Mouse (Mus musculus): ENCODE measurements at regions not wholly inside any gene's neighbourhood (a gene's known extent, or its start where the extent isn't known, plus 50 kb on each side); places are given as distances from the start of the nearest gene placed in this dataset.

DNA sequence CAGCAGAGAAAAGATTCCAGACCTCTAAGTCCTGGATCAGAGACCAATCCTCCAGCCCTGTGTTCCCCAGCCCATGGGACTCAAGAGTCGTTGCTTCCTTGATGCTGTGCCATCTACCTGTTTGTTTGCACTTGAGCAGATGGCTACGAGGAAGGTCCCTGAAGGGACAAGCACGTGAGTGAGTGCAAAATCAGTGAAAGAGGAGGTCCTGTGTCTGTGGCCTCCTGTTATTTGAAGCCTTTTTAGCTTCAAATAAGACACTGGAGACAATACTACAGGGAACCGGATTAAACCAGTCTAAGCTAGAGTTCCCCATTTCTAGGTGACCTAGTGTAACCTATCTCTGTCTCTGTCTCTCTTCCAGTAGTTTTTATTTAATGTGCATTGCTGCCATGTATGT, 58.2 kb upstream of the Trp53i11 start:
- Histone ChIP-seq H3K36me3 (ENCODE audit: control insufficient read depth in 1 of 2, insufficient read depth in 2 of 2, low read length in 2 of 2) (no peaks in the 10 kb centered on the region), H3K4me3 (ENCODE audit: control insufficient read depth in 1 of 2, insufficient read depth in 1 of 2, low read depth in 2 of 2, low read length in 2 of 2) (no peak overlapping the region), H3K79me2 (ENCODE audit: control insufficient read depth, insufficient read depth, low read length, poor library complexity) (no peaks in the 10 kb centered on the region), H3K27ac (ENCODE audit: control insufficient read depth, low read depth, low read length) (no peak overlapping the region), H3K27me3 (ENCODE audit: control insufficient read depth in 1 of 2, insufficient read depth in 2 of 2, low read length in 2 of 2) (peaks cover 0 to 6% of the 10 kb centered on the region in 2 experiments), H3K9me3 (replicated peaks; ENCODE audit: insufficient read depth, low read length) (no peaks in the 10 kb centered on the region), H3K4me1 (ENCODE audit: control insufficient read depth in 1 of 2, insufficient read depth in 2 of 2, low read length in 2 of 2) (no peaks in the 10 kb centered on the region), H3K9ac (ENCODE audit: control insufficient read depth, low read depth, low read length, poor library complexity, severe bottlenecking) (no peak overlapping the region)
- DNase-seq (ENCODE audit: low read depth, low spot score) = peak; percentile 11
- no peak for TF ChIP-seq ETS1 (IDR thresholded peaks at IDR 0.05; ENCODE audit: low read depth, low read length)
- no peak for TF ChIP-seq NELFE (IDR thresholded peaks at IDR 0.05; ENCODE audit: low read depth, low read length)
- TF ChIP-seq BHLHE40 (IDR thresholded peaks at IDR 0.05; ENCODE audit: borderline replicate concordance, low read depth, low read length) = no peak
- no peak for TF ChIP-seq TBP (IDR thresholded peaks at IDR 0.05; ENCODE audit: low read depth, low read length)
- no peak for TF ChIP-seq MXI1 (IDR thresholded peaks at IDR 0.05; ENCODE audit: low read depth, low read length)
- no peak for TF ChIP-seq MYB (IDR thresholded peaks at IDR 0.05; ENCODE audit: low read depth, low read length)
- TF ChIP-seq CHD2 (IDR thresholded peaks at IDR 0.05; ENCODE audit: low read length) = no peak

DNA sequence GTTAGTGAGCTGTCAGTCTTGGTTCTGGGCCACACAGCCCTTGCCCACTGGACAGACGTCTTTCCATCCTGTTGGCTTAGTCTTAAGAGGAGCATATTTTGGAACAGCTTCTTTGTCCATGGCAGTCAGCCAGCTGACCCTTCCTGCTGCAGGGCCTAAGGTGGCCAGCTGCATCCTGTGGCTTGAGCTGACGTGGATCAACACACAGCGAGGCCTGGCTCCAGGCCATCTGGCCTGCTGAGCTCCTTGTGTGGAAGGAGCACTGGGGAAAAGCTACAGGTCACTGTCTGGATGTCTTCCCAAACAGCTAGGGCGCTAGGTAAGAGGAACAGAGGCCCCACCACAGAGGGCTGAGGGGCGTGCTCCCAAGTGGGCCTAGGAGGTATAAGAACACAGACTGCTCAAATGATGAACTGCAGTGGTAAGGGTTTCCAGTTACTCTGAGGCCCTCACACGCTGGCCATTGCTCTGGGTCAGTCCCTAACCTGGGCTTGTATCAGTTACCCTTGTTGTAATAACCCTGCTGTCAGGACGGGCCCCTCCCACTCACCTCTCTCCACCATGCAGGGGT, 60.7 kb upstream of the Trp53i11 start:
- peaks cover 2% of the 10 kb centered on the region in 2 experiments for H3K27me3 ChIP-seq (ENCODE audit: control insufficient read depth in 1 of 2, insufficient read depth in 2 of 2, low read length in 2 of 2)

DNA sequence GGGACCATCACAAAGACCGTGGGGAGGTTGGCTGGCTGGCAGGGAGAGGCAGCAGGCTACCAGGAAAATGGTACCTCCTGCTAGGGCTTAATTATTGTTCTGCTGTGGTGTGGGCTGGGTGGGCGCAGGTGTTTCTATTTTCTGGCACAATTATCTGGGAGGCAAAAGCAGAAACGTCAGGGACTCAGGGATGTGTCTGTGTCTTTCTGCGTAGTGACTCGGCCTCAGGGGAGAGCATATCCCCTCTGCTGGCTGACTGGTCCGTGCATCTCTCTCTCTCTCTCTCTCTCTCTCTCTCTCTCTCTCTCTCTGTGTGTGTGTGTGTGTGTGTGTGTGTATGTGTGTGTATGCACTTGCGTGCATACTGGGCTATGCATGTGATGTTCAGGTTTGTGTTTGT, 61.2 kb upstream of the Trp53i11 start:
- no peak overlapping the region for H3K27ac ChIP-seq (ENCODE audit: control insufficient read depth, low read depth, low read length)
- H3K4me1 ChIP-seq (ENCODE audit: control insufficient read depth in 1 of 2, insufficient read depth in 2 of 2, low read length in 2 of 2) = no peaks in the 10 kb centered on the region
- no peak overlapping the region for H3K4me3 ChIP-seq (ENCODE audit: control insufficient read depth in 1 of 2, insufficient read depth in 1 of 2, low read depth in 2 of 2, low read length in 2 of 2)
- H3K9me3 ChIP-seq (replicated peaks; ENCODE audit: insufficient read depth, low read length) = no peaks in the 10 kb centered on the region
- DNase-seq (ENCODE audit: low read depth, low spot score) = no peak
- H3K9ac ChIP-seq (ENCODE audit: control insufficient read depth, low read depth, low read length, poor library complexity, severe bottlenecking) = no peak overlapping the region
- H3K36me3 ChIP-seq (ENCODE audit: control insufficient read depth in 1 of 2, insufficient read depth in 2 of 2, low read length in 2 of 2) = no peaks in the 10 kb centered on the region
- TF ChIP-seq NRF1 (IDR thresholded peaks at IDR 0.05; ENCODE audit: insufficient read depth, low read depth, low read length, poor library complexity, severe bottlenecking) (no peak), CTCF (IDR thresholded peaks at IDR 0.05 in 2 of 3, conservative IDR thresholded peaks at IDR 0.05 in 1 of 3; ENCODE audit: control insufficient read depth in 1 of 3, insufficient read depth in 1 of 3, low read depth in 2 of 3, low read length in 3 of 3, poor library complexity in 1 of 3, severe bottlenecking in 1 of 3) (no peak), JUND (IDR thresholded peaks at IDR 0.05; ENCODE audit: low read depth, low read length) (no peak), MAX (IDR thresholded peaks at IDR 0.05; ENCODE audit: low read length) (no peak), BHLHE40 (IDR thresholded peaks at IDR 0.05; ENCODE audit: borderline replicate concordance, low read depth, low read length) (no peak), HCFC1 (IDR thresholded peaks at IDR 0.05; ENCODE audit: low read depth, low read length) (no peak), POLR2AphosphoS2 (IDR thresholded peaks at IDR 0.05; ENCODE audit: low read length) (no peak), CHD2 (IDR thresholded peaks at IDR 0.05; ENCODE audit: low read length) (no peak), TBP (IDR thresholded peaks at IDR 0.05; ENCODE audit: low read depth, low read length) (no peak), EP300 (IDR thresholded peaks at IDR 0.05; ENCODE audit: low read depth in 1 of 2, low read length in 2 of 2) (no peak), GABPA (IDR thresholded peaks at IDR 0.05; ENCODE audit: low read depth, low read length) (no peak)
- H3K79me2 ChIP-seq (ENCODE audit: control insufficient read depth, insufficient read depth, low read length, poor library complexity) = no peaks in the 10 kb centered on the region
- peaks cover 2% of the 10 kb centered on the region in 2 experiments for H3K27me3 ChIP-seq (ENCODE audit: control insufficient read depth in 1 of 2, insufficient read depth in 2 of 2, low read length in 2 of 2)

More for the DNA sequence above, 60.7 kb upstream of the Trp53i11 start:
- TF ChIP-seq JUND (IDR thresholded peaks at IDR 0.05; ENCODE audit: low read depth, low read length) (no peak), ZMIZ1 (IDR thresholded peaks at IDR 0.05; ENCODE audit: low read depth, low read length) (no peak), NRF1 (IDR thresholded peaks at IDR 0.05; ENCODE audit: insufficient read depth, low read depth, low read length, poor library complexity, severe bottlenecking) (no peak), EP300 (IDR thresholded peaks at IDR 0.05; ENCODE audit: low read depth in 1 of 2, low read length in 2 of 2) (no peak), RAD21 (IDR thresholded peaks at IDR 0.05; ENCODE audit: low read depth, low read length) (no peak), TCF12 (IDR thresholded peaks at IDR 0.05; ENCODE audit: low read depth, low read length) (no peak), USF2 (IDR thresholded peaks at IDR 0.05; ENCODE audit: borderline replicate concordance in 1 of 2, insufficient read depth in 1 of 2, low read depth in 1 of 2, low read length in 2 of 2) (no peak)
- no peaks in the 10 kb centered on the region for H3K36me3 ChIP-seq (ENCODE audit: control insufficient read depth in 1 of 2, insufficient read depth in 2 of 2, low read length in 2 of 2)
- H3K9ac ChIP-seq (ENCODE audit: control insufficient read depth, low read depth, low read length, poor library complexity, severe bottlenecking) = no peak overlapping the region
- no peaks in the 10 kb centered on the region for H3K79me2 ChIP-seq (ENCODE audit: control insufficient read depth, insufficient read depth, low read length, poor library complexity)
- no peak overlapping the region for H3K4me3 ChIP-seq (ENCODE audit: control insufficient read depth in 1 of 2, insufficient read depth in 1 of 2, low read depth in 2 of 2, low read length in 2 of 2)
- H3K9me3 ChIP-seq (replicated peaks; ENCODE audit: insufficient read depth, low read length) = no peaks in the 10 kb centered on the region
- no peak for DNase-seq (ENCODE audit: low read depth, low spot score)
- no peak overlapping the region for H3K27ac ChIP-seq (ENCODE audit: control insufficient read depth, low read depth, low read length)
- no peaks in the 10 kb centered on the region for H3K4me1 ChIP-seq (ENCODE audit: control insufficient read depth in 1 of 2, insufficient read depth in 2 of 2, low read length in 2 of 2)
